Mouse (Mus musculus) intestine, postnatal 0 days (tissue): Measurements from ENCODE around the gene Bcl2a1d. TPM values are rescaled to one million over a fixed set of nuclear protein-coding genes. Genes with fewer than 3 reads are reported as not detected.
"Not testable (repeated sequence)": the region's sequence is repeated elsewhere in the genome, so short reads cannot be mapped to it uniquely, and the experiment has no call there.

Experiments used
- ATAC-seq: fragments of 200-750 bp; cut with Nextera tagmentation; 2 replicates; pipeline ENCODE4 v1.8.0; 2017; ENCODE audit warnings: mild to moderate bottlenecking, moderate TSS enrichment, moderate library complexity
- H3K27ac ChIP-seq: fragments of 300-500 bp; sonication (generic); 2 replicates; pipeline ENCODE4 v1.5.1; 2014; ENCODE audit warnings: mild to moderate bottlenecking, low read depth, low read length, moderate library complexity
- H3K27me3 ChIP-seq: fragments of 300-500 bp; sonication (generic); replicated peaks from 2 replicates; pipeline ENCODE4 v1.6.1; 2014; ENCODE audit warnings: low read length, mixed read lengths; ENCODE audit not compliant: control insufficient read depth, insufficient read depth
- H3K36me3 ChIP-seq: fragments of 300-500 bp; sonication (generic); 2 replicates; pipeline ENCODE4 v1.6.1; 2014; ENCODE audit warnings: mild to moderate bottlenecking, moderate library complexity; ENCODE audit not compliant: control insufficient read depth, insufficient read depth
- H3K4me1 ChIP-seq: fragments of 300-500 bp; sonication (generic); replicated peaks from 2 replicates; pipeline ENCODE4 v1.6.1; 2014; ENCODE audit warnings: antibody characterized with exemption, low read length, mixed read lengths; ENCODE audit not compliant: control insufficient read depth, insufficient read depth
- H3K4me2 ChIP-seq: fragments of 300-500 bp; sonication (generic); replicated peaks from 2 replicates; pipeline ENCODE4 v1.6.1; 2014; ENCODE audit warnings: low read depth, mild to moderate bottlenecking, moderate library complexity
- H3K4me3 ChIP-seq: fragments of 300-500 bp; sonication (generic); 2 replicates; pipeline ENCODE4 v1.5.1; 2014; ENCODE audit warnings: low read depth, low read length
- H3K9ac ChIP-seq: fragments of 300-500 bp; sonication (generic); 2 replicates; pipeline ENCODE4 v1.6.1; 2014; ENCODE audit warnings: mild to moderate bottlenecking, low read depth, low read length
- H3K9me3 ChIP-seq: fragments of 300-500 bp; sonication (generic); 2 replicates; pipeline ENCODE4 v1.6.1; 2016; ENCODE audit warnings: mixed run types; ENCODE audit not compliant: control insufficient read depth
- CTCF ChIP-seq: sonication (generic); IDR thresholded peaks from 2 replicates; pipeline ENCODE4 v1.5.1; 2016; ENCODE audit warnings: low read depth, mild to moderate bottlenecking, control low read depth, antibody characterized with exemption, moderate library complexity
- WGBS: fragments of 180-500 bp; shearing (Covaris S2); extraction: QIAGEN DNeasy Blood & Tissue Kit; methylation state at CpG from one replicate; pipeline ENCODE4 v1.1.7; 2014; 5-methylcytosine and 5-hydroxymethylcytosine counted together
- polyA plus RNA-seq: library from polyadenylated mRNA; unstranded; fragments of >200 nt; fragmentation: Nextera tagmentation; extraction: Ambion mirVana; gene quantifications from 2 replicates; pipeline ENCODE4 v1.2.1, GENCODE M21; 2015

Gene Bcl2a1d
- polyA plus RNA-seq: 1.6 and 2.4 TPM in 2 replicates

GRCm38 (mm10) chr9:88731728-88732127 is at the start of gene Bcl2a1d:
Gene Bcl2a1d (minus strand): TSS chr9:88731914.
- H3K4me3 ChIP-seq, H3K27me3 ChIP-seq, H3K9me3 ChIP-seq, ATAC-seq, H3K27ac ChIP-seq, H3K36me3 ChIP-seq, H3K4me1 ChIP-seq, H3K4me2 ChIP-seq, H3K9ac ChIP-seq: not testable (repeated sequence)
- 70% methylated on average over 5 of the region's 5 CpGs for WGBS

GRCm38 (mm10) chr9:88770239-88770638 is 38.5 kb upstream of the Bcl2a1d start:
- H3K27me3 ChIP-seq, H3K9ac ChIP-seq, ATAC-seq, H3K4me2 ChIP-seq, H3K27ac ChIP-seq, H3K4me1 ChIP-seq, H3K9me3 ChIP-seq, H3K36me3 ChIP-seq, H3K4me3 ChIP-seq: not testable (repeated sequence)
- 85% methylated on average over 2 of the region's 6 CpGs for WGBS

GRCm38 (mm10) chr9:88769470-88769869 is 37.8 kb upstream of the Bcl2a1d start:
- not testable (repeated sequence) for H3K9ac ChIP-seq, H3K27me3 ChIP-seq, H3K27ac ChIP-seq, H3K4me3 ChIP-seq, H3K4me2 ChIP-seq, H3K4me1 ChIP-seq, H3K9me3 ChIP-seq, ATAC-seq, H3K36me3 ChIP-seq
- 76% methylated on average over 4 of the region's 5 CpGs for WGBS

GRCm38 (mm10) chr9:88746687-88747086 is 15.0 kb upstream of the Bcl2a1d start:
- H3K9me3 ChIP-seq, H3K4me1 ChIP-seq, H3K27ac ChIP-seq, H3K27me3 ChIP-seq, ATAC-seq, H3K4me2 ChIP-seq, H3K36me3 ChIP-seq, H3K4me3 ChIP-seq, H3K9ac ChIP-seq: not testable (repeated sequence)
- TF ChIP-seq CTCF: peak; percentile 55
- WGBS: 40% methylated on average over 1 of the region's 2 CpGs

GRCm38 (mm10) chr9:88746046-88746445 is 14.3 kb upstream of the Bcl2a1d start:
- not testable (repeated sequence) for H3K36me3 ChIP-seq, H3K27me3 ChIP-seq, H3K27ac ChIP-seq, H3K4me1 ChIP-seq, ATAC-seq, H3K9me3 ChIP-seq, H3K4me2 ChIP-seq, H3K4me3 ChIP-seq, H3K9ac ChIP-seq
- WGBS: 40% methylated on average over 1 of the region's 2 CpGs

- not testable (repeated sequence) for H3K9me3 ChIP-seq, H3K27me3 ChIP-seq, ATAC-seq, H3K36me3 ChIP-seq, H3K9ac ChIP-seq, H3K4me1 ChIP-seq, H3K4me3 ChIP-seq, H3K4me2 ChIP-seq, H3K27ac ChIP-seq
Observed at GRCm38 (mm10) chr9:88735289-88735688, 3.6 kb upstream of the Bcl2a1d start.

GRCm38 (mm10) chr9:88733182-88733581 is 1.5 kb upstream of the Bcl2a1d start:
- 63% methylated on average over 1 of the region's 1 CpGs for WGBS
- H3K27me3 ChIP-seq, H3K27ac ChIP-seq, H3K9me3 ChIP-seq, H3K36me3 ChIP-seq, H3K9ac ChIP-seq, H3K4me3 ChIP-seq, H3K4me1 ChIP-seq, H3K4me2 ChIP-seq, ATAC-seq: not testable (repeated sequence)

- not testable (repeated sequence) for H3K9ac ChIP-seq, H3K4me1 ChIP-seq, H3K4me2 ChIP-seq, H3K36me3 ChIP-seq, H3K27ac ChIP-seq, H3K27me3 ChIP-seq, ATAC-seq, H3K4me3 ChIP-seq, H3K9me3 ChIP-seq
- WGBS: 89% methylated on average over 1 of the region's 3 CpGs
Observed at GRCm38 (mm10) chr9:88732334-88732733, 620 bp upstream of the Bcl2a1d start.

GRCm38 (mm10) chr9:88728311-88728710 is 3.4 kb downstream of the Bcl2a1d start:
- H3K27ac ChIP-seq: not testable (repeated sequence)

GRCm38 (mm10) chr9:88721628-88722027 is 10.1 kb downstream of the Bcl2a1d start:
- H3K4me3 ChIP-seq, H3K27ac ChIP-seq, H3K9me3 ChIP-seq, ATAC-seq, H3K27me3 ChIP-seq, H3K9ac ChIP-seq, H3K4me2 ChIP-seq, H3K4me1 ChIP-seq, H3K36me3 ChIP-seq: not testable (repeated sequence)

More at GRCm38 (mm10) chr9:88728311-88728710, 3.4 kb downstream of the Bcl2a1d start:
- not testable (repeated sequence) for H3K27me3 ChIP-seq, H3K9ac ChIP-seq, H3K4me1 ChIP-seq, H3K9me3 ChIP-seq, H3K4me3 ChIP-seq, H3K4me2 ChIP-seq, ATAC-seq, H3K36me3 ChIP-seq
